Mouse (Mus musculus) Patski (cell line): ENCODE measurements around the gene Gm47955. TPM values are rescaled to one million over a fixed set of nuclear protein-coding genes. Genes with fewer than 3 reads are reported as not detected.

ENCODE experiments used
- ATAC-seq: fragments of 100-300 bp; one replicate; pipeline ENCODE4 v1.8.0; 2021
- CTCF ChIA-PET: fragments of 350-600 bp; sonication (Branson Sonifier 250); formaldehyde crosslinking; loops from one replicate; lab custom pipeline; 2022; ENCODE audit warnings: inconsistent platforms; lab: Charles Lee
- POLR2A ChIA-PET: fragments of 350-600 bp; sonication (Branson Sonifier 250); formaldehyde crosslinking; loops from one replicate; lab custom pipeline; 2022; ENCODE audit warnings: antibody characterized with exemption, inconsistent platforms; lab: Charles Lee
- DNase-seq: peaks from one replicate; pipeline ENCODE4 v3.0.0-alpha.2; 2011; ENCODE audit warnings: low read depth, low spot score
- H3K27me3 ChIP-seq: fragments of 371-371 bp; one replicate; pipeline ENCODE4 v1.5.1; 2021
- CTCF ChIP-seq: fragments of 100-300 bp; IDR thresholded peaks from one replicate; pipeline ENCODE4 v1.5.1; 2021
- in situ Hi-C: fragments of 300-500 bp; cut with MboI; formaldehyde crosslinking; loops from 3 replicates; pipeline ENCODE4 v1.11.1; 2018; ENCODE audit warnings: low pct_unique_long_range_greater_than_20kb, mixed read lengths
- polyA plus RNA-seq: library from polyadenylated mRNA; unstranded; gene quantifications from one replicate; pipeline ENCODE4 v1.2.3, GENCODE M21; 2021

The Gm47955 gene
- polyA plus RNA-seq, 1 experiment from 2014 or later, result not detected

DNA sequence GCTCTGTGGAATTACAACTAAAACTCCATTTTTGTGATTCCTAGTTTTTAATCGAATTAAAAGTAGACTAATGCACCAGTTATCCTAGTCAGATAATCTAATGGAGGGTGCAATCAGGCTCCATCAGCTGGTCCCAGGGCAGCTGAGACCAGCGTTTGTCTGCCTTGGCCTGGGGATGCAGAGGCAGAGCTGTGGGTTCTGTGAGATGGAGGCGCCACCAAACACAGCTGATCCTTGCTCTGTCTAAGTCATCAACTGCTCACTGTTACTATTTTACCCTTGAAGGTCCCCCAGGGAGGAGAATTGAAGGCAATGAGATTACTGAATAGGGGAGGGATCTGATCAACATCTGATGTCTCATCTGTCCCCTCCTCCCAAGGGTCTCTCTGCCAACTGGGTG is 6.3 kb downstream of the Gm47955 start:
- no peak for TF ChIP-seq CTCF
- ATAC-seq (no peak), DNase-seq (no peak)
- peaks cover 8% of the 10 kb centered on the region for H3K27me3 ChIP-seq
- in situ Hi-C loops, result no loop called here
- ChIA-PET POLR2A (no interaction called here), CTCF (interaction anchor here (0.7 kb wide), 1 partner anchor 261 kb away, joined by 3 read pairs; no protein-coding TSS in a partner anchor)

DNA sequence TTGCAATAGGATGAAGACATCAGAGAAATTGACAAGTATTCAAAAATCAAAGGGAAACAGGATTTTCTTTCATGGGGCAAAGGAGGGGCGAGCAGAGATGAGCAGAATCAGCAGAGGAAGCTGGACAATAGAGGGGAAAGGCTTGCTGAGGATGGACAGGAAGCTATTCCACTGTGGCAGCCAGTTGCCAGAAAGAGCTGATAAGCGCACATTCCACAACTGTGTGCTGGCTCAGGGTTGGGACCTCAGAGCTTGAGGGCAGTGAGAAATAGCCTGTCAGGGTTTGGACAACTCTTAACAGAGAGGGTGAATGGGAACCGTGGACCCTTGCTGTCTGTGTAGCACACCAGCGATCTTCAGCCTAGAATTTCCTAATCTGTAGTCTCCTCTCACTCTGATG is 12.0 kb downstream of the Gm47955 start:
- DNase-seq (no peak), ATAC-seq (peak; percentile 54)
- in situ Hi-C loops, result no loop called here
- TF ChIP-seq CTCF, result no peak
- CTCF ChIA-PET, result interaction anchor here (0.7 kb wide), 1 partner anchor 185 kb away, joined by 3 read pairs; no protein-coding TSS in a partner anchor
- POLR2A ChIA-PET, result no interaction called here
- H3K27me3 ChIP-seq, result peaks cover 7% of the 10 kb centered on the region

DNA sequence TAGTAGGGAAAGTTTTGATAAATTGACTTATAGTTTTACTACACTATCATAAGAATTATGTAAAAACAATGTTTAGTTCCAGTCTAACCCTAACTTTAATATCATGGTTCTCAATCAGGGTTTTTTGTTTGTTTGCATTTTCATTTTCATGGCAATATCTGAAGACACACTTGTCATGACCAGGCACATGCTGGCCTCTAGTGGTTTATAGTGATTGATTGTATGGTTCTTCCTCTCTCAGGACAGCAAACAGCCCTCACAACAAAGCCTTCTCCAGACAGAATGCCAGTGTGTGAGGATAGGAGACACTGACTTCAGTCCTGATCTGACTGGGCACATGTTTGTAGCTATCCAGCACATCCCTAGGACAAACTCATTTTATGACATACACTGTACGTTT is 13.2 kb downstream of the Gm47955 start:
- H3K27me3 ChIP-seq, result no peaks in the 10 kb centered on the region
- ChIA-PET CTCF (interaction anchor here (0.9 to 3.1 kb wide), 2 partner anchors 15 to 181 kb away, joined by 3 to 19 read pairs; no protein-coding TSS in a partner anchor), POLR2A (interaction anchor here (0.5 kb wide), 1 partner anchor 132 kb away, joined by 4 read pairs; no protein-coding TSS in a partner anchor)
- TF ChIP-seq CTCF, result peak; percentile 31
- DNase-seq (no peak), ATAC-seq (no peak)
- in situ Hi-C loops, result no loop called here

DNA sequence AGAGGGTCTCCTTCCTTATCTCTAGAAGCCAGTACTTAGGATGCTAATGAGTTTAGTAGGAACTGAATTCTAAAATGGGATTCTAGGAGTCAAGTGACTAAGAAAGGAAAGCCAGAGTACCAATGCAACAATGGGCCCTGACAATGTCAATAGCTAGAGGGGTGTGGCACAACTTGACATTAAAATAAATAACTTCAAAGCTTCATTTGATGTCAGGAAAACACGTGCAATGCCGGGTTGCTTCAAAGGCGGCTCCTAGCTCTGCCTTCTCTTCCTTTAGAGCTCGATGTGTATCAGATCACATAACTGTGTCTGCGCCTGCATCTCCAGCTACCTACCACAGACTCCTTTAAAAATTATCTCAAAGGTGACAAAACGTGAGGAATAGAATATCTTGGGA is 13.8 kb downstream of the Gm47955 start:
- ChIA-PET POLR2A (interaction anchor here (0.5 kb wide), 1 partner anchor 131 kb away, joined by 4 read pairs; no protein-coding TSS in a partner anchor), CTCF (interaction anchor here (0.9 to 3.1 kb wide), 2 partner anchors 14 to 182 kb away, joined by 3 to 19 read pairs; no protein-coding TSS in a partner anchor)
- in situ Hi-C loops, result no loop called here
- H3K27me3 ChIP-seq, result no peaks in the 10 kb centered on the region
- DNase-seq (no peak), ATAC-seq (no peak)
- TF ChIP-seq CTCF, result no peak

DNA sequence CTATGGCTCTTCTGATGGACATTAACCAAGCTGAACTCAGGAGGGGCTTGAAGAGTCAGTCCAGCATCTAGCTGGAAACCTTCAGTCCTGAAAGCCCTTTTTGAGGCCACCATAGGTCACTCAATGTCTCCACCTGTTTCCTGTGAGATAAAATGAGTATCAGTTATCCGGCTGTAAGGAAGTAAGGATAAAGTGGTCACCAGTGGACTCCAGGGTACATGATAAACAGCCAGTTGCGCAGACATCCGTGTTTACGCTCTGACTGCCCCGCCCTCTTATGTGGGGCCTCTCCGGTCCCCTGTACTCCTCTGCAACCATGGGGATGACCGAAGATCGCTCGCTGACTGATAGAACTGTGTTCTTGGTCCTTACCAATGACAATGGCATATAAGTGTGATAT is 14.3 kb downstream of the Gm47955 start:
- no peak for ATAC-seq
- DNase-seq, result no peak
- ChIA-PET CTCF (interaction anchor here (0.9 to 3.1 kb wide), 3 partner anchors 14 to 187 kb away, joined by 3 to 19 read pairs (median 4); no protein-coding TSS in a partner anchor), POLR2A (no interaction called here)
- no peak for TF ChIP-seq CTCF
- in situ Hi-C loops, result no loop called here
- no peaks in the 10 kb centered on the region for H3K27me3 ChIP-seq

DNA sequence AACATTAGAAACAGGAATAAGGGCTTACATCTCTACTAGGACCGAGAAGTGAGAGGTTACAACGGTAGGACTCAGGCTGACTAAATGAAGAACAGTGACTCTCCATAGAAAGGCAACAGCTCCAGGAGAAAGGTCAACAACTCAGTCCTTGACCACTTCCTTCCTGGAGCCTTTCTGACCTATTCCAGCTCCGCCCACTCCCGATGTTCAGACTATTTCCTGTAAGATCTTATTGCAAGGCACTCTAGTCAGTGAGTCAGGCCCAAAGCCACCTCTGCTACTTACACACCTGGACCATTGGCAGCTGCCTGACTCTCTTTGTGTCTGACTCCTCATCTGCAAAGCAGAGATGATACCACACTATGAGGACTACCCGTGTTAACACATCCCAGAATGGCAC is 15.7 kb downstream of the Gm47955 start:
- ChIA-PET POLR2A (no interaction called here), CTCF (interaction anchor here (3.1 kb wide), 1 partner anchor 13 kb away, joined by 19 read pairs; no protein-coding TSS in a partner anchor)
- ATAC-seq (peak; percentile 38), DNase-seq (no peak)
- in situ Hi-C loops, result loop anchor here (25.0 kb wide), 1 partner anchor 413 kb away; no protein-coding TSS in a partner anchor
- no peaks in the 10 kb centered on the region for H3K27me3 ChIP-seq
- TF ChIP-seq CTCF, result no peak

DNA sequence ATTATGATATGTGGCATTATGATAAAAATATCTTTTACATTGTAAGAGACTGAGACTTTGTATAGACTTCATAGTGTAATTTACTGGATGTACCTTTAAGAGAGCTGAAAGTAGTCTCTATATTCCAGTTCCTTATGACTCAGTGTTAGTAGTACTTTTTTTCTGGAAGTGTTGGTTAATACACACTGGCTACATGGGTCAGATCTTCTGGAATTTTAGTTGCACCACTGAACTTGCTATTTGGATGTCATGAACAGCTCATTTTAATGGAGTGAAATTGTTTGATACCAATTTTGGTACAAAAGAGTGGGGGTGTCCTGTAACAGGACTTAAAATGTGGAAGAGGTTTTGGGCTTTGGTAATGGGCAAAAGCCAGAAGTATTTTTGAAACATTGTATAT is 17.8 kb downstream of the Gm47955 start:
- no peaks in the 10 kb centered on the region for H3K27me3 ChIP-seq
- POLR2A ChIA-PET, result interaction anchor here (0.6 kb wide), 1 partner anchor 141 kb away, joined by 3 read pairs; no protein-coding TSS in a partner anchor
- CTCF ChIA-PET, result interaction anchor here (0.8 to 1.2 kb wide), 3 partner anchors 9 to 190 kb away, joined by 3 to 8 read pairs (median 3); no protein-coding TSS in a partner anchor
- TF ChIP-seq CTCF, result no peak
- in situ Hi-C loops, result loop anchor here (25.0 kb wide), 1 partner anchor 416 kb away; no protein-coding TSS in a partner anchor
- ATAC-seq (peak; percentile 61), DNase-seq (no peak)

DNA sequence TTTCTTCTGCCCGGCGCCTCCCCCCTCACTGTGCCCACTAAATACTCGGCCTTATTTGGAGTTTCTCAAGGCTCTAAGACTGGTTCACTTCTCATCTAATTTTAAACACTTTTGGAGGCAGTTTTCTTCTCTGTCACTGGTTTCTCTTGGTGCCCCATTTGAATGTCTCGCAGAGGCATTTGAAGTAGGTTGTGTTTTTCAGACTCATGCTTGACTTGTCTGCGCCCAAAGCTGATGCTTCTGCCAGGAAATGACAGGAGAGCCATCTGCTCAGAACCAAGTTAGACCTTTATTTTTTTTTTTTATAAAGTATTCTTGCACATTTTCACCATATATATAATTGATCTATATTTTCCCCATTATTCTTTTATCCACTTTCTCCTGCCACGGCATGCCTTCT is 26.7 kb downstream of the Gm47955 start:
- ChIA-PET POLR2A (interaction anchor here (0.7 kb wide), 1 partner anchor 11 kb away, joined by 4 read pairs; no protein-coding TSS in a partner anchor), CTCF (interaction anchor here (0.7 to 3.6 kb wide), 16 partner anchors 8 to 206 kb away, joined by 3 to 19 read pairs (median 3); no protein-coding TSS in a partner anchor)
- DNase-seq (no peak), ATAC-seq (no peak)
- TF ChIP-seq CTCF, result no peak
- no peaks in the 10 kb centered on the region for H3K27me3 ChIP-seq
- in situ Hi-C loops, result loop anchor here (5.0 to 25.0 kb wide), 2 partner anchors 194 to 424 kb away; no protein-coding TSS in a partner anchor

DNA sequence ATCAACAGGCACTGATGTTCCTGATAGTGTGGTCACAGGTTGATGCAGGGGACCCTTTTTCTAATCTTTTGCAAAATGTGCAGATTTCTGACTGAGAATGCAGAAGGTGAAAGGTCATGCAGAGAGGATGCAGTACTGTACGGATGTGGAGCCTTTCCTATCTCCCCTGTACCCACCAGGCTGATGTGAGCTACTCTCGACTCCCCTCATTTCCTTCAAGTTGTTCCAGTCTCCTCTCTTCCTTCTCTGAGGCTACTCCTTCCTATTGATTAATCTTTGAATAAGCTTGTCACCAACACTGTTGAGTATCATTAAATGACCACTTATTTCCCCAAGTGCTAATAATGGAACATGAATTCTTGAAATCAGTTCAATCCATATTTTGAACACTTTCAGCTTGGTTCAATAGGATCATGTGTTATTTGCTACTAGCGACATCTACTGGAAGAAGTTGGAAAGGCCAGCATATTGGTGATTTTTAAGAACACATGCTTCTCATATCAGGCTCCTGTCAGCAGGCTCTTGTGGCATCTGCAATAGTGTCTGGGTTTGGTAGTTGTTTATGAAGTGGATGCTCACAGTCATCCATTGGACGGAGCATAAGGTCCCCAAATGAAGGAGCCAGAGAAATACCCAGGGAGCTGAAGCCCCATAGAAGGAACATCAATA is 27.6 kb downstream of the Gm47955 start:
- no peaks in the 10 kb centered on the region for H3K27me3 ChIP-seq
- CTCF ChIA-PET, result interaction anchor here (0.7 to 3.6 kb wide), 21 partner anchors 8 to 433 kb away, joined by 3 to 19 read pairs (median 3); no protein-coding TSS in a partner anchor
- in situ Hi-C loops, result loop anchor here (5.0 to 25.0 kb wide), 2 partner anchors 195 to 425 kb away; no protein-coding TSS in a partner anchor
- no peak for DNase-seq
- TF ChIP-seq CTCF, result peak; percentile 65
- ATAC-seq, result no peak
- POLR2A ChIA-PET, result interaction anchor here (0.5 kb wide), 1 partner anchor 200 kb away, joined by 8 read pairs; no protein-coding TSS in a partner anchor

DNA sequence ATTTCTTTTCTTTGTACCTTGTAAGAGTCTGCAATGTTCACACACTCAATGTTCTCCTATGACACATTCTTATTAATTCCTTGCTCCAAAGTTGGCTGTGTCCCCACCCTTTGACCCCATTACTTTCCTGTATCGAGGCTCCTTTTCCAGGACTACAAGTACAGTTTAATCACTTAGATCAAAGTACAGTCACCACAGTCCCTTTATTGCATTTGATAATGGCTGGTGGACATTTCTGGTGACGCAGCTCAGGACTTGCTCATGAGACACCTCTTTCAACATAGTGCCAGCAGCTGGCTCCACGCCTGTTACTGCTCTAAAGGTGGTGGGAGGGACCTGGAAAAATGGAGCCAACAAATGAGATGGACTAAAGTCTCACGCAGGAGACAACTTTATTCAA is 31.0 kb downstream of the Gm47955 start:
- no peaks in the 10 kb centered on the region for H3K27me3 ChIP-seq
- CTCF ChIA-PET, result interaction anchor here (0.6 to 2.6 kb wide), 2 partner anchors 204 to 265 kb away, joined by 3 to 13 read pairs; no protein-coding TSS in a partner anchor
- ATAC-seq (no peak), DNase-seq (no peak)
- in situ Hi-C loops, result loop anchor here (25.0 kb wide), 1 partner anchor 429 kb away; no protein-coding TSS in a partner anchor
- POLR2A ChIA-PET, result no interaction called here
- no peak for TF ChIP-seq CTCF
